Mouse (Mus musculus): ENCODE data around the gene Gprc5d. TPM values are rescaled to one million over a fixed set of nuclear protein-coding genes. Genes with fewer than 3 reads are reported as not detected.

Gprc5d gene
- 0.07 TPM in 2 replicates for polyA plus RNA-seq (2012; rRNA removed)

DNA sequence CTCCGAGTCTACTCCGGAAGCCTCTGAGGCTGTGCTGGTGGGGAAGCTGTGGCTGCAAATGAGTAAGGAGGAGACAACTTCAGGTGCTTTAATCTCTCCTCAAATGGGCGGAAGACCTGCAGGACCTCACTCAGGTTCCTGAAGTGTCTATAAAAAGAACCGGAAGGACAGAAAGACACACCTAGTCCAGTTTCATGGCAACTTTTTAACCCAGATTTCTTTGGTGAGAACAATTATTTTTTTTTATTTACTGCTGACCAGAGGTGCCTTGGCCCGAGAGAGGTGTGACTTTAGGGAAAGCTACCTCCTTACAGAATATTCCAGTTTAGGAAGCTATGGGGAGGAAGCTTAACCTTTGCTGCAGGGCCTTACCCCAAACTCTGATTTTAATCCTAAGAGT is at the start of gene Gprc5d:
Gprc5d (minus strand) TSS at position 101 of the 400 bp plus-strand sequence.
- DNase-seq (ENCODE audit: low spot score): no peak

DNA sequence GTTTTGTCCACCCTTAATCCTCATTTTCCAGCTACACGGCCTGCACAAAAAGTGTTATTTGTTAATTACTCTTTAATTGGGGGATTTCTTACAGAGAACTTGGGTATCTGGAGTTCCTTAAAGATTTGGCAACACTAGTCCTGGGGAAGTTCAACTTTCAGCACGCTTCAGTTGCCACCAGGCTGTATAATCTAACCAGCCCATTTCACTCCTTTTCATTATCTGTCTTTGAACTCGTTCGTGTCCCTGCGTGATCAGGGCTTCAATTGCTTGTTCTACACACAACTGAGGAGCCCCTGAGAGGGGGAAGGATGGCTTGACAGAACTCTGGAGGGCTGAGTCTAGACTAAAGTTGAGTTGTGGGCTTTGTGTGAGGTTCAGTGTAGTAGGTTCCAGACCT is 48.6 kb upstream of the Gprc5d start:
- DNase-seq (ENCODE audit: low spot score): no peak

DNA sequence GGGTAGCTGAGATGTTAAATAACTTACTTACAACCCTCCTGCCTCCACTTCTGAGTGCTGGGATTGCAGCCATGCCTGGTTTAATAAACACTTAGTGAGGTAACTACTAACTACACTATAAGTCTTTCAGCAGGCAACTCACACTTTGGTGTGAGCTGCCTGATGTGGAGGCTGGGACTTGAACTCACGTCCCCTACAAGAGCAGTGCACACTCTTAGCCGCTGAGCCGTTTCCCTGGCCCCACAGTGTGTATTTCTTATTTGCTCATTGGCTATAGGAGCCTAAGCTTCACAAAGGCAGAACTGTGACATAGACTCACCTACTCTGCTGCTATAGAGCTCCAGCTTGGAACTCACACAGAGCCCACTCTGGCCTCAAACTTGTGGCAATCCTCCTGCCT is 48.2 kb upstream of the Gprc5d start:
- DNase-seq (ENCODE audit: low spot score): no peak

GRCm38 (mm10) chr6:135165706-135166105 is 47.6 kb upstream of the Gprc5d start:
- DNase-seq (ENCODE audit: low spot score): no peak

- no peak for DNase-seq (ENCODE audit: low spot score)
Measured at GRCm38 (mm10) chr6:135165191-135165590, 47.1 kb upstream of the Gprc5d start.

DNA sequence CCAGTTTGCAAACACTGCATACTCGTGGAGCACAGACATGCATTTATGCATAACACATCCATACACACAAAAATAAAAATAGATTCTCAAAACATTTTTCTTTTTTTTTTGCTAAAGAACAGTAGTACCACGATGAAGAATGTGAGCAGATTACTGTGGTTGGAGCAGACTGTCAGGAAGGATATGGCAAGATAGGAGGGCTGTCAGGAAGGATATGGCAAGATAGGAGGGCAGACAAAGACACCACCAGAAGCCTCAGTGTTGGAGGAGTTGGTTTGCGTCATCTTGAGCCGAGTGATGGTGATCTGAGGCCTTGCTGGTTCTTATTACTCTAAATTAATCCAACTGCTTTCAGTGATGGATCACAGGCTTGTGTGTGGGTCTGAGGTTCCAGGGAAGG is 44.8 kb upstream of the Gprc5d start:
- no peak for DNase-seq (ENCODE audit: low spot score)

- no peak for DNase-seq (ENCODE audit: low spot score)
Measured at GRCm38 (mm10) chr6:135162311-135162710, 44.2 kb upstream of the Gprc5d start.

DNA sequence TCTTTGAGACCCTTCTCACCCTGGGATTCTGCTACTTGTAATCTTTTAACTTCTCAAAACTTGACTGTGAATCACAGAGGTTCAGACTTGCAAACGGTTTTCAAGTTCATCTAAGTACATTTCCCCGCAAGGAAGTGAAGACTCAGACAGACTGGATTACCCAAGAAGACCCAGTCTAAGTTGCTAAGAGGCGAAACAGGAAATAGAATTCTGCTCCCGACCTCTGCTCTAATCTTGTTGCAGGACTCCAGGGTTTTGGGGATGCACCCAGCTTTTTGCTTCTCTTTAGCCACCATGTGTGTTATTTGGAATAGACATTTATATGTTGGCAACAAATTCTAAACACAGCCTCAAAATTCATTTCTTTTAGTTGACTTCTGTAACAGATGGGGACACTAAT is 43.3 kb upstream of the Gprc5d start:
- DNase-seq (ENCODE audit: low spot score): no peak

GRCm38 (mm10) chr6:135158509-135158908 is 40.4 kb upstream of the Gprc5d start:
- no peak for DNase-seq (ENCODE audit: low spot score)

DNA sequence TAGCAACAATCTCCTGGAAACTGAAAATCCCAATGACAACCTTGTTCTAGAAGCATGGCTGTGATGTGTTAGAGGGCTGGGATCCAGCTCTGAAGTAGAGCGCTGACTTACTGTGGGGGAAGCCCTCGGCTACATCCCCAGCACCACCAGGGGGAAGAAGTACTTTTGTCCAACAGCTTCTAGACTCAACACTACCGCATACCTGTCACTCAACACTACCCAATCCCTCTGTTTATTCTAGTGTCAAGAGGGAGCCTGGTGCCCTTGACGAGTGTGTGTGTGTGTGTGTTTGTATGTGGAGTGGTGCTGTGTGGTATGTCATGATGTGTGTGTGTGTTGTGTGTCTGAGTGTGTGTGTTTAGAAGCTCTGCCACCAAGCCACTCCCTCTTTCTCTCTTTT is 39.4 kb upstream of the Gprc5d start:
- DNase-seq (ENCODE audit: low spot score): no peak

GRCm38 (mm10) chr6:135156597-135156996 is 38.5 kb upstream of the Gprc5d start:
- DNase-seq (ENCODE audit: low spot score): no peak

DNA sequence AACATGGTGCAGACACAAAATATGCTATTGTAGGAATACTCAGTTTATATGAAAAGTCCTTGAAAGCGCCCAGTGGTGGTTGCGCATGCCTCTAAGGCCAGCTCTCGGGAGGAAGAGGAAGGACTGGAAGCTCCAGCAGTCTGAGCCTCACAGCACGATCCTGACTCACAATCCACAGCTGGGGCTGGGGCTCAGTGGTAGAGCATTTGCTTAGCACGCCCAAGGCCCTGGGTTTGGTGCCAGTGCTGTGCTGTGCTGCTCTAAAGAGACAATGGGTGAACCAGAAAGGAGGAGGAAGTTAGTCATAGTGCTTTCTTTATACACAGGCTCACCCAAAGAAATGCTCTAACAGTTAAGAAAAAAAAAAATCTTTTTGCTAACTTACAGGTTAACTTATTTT is 35.6 kb upstream of the Gprc5d start:
- no peak for DNase-seq (ENCODE audit: low spot score)

GRCm38 (mm10) chr6:135150311-135150710 is 32.2 kb upstream of the Gprc5d start:
- DNase-seq (ENCODE audit: low spot score): no peak

- DNase-seq (ENCODE audit: low spot score): no peak
Measured at GRCm38 (mm10) chr6:135149722-135150121, 31.6 kb upstream of the Gprc5d start.

- no peak for DNase-seq (ENCODE audit: low spot score)
Measured at GRCm38 (mm10) chr6:135149175-135149574, 31.1 kb upstream of the Gprc5d start.

- DNase-seq (ENCODE audit: low spot score): no peak
Measured at GRCm38 (mm10) chr6:135148506-135148905, 30.4 kb upstream of the Gprc5d start.

DNA sequence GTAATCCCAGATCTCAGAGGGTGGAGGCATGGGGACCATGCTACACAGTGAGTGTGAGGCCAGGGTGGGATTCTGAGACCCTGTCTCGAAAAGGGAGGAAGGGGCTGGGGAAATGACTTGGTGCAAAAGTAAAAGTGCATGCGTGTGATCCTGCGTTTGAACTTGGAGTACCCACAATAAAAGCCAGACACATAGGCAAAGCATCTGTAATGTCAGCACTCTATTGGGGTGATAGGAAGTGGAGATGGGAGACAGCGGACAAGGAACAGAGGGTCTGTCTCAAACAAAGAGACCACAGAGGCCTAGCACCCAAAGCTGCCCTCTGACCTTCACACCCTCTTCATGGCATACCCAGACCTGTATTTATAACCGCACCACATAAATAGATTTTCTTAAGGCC is 27.9 kb upstream of the Gprc5d start:
- DNase-seq (ENCODE audit: low spot score): no peak

GRCm38 (mm10) chr6:135144516-135144915 is 26.4 kb upstream of the Gprc5d start:
- DNase-seq (ENCODE audit: low spot score): no peak

DNA sequence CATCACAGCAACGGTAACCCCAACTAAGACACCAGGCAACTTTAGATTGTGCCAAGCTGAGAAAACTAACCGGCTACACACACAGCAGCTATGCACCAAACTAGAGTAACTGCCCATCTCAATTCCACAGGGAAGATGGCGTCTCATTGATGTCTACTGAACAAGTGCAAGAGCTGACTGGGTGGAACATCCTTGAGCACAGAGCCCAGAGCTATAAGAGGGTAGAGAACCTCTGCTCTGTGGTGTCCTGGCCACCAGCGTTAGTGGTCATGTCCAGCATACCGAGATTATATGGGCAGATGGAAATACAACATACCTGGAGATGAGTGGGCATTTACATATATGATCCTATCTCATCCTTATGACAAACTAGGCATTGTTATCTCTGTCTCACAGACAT is 25.1 kb upstream of the Gprc5d start:
- DNase-seq (ENCODE audit: low spot score): no peak

DNA sequence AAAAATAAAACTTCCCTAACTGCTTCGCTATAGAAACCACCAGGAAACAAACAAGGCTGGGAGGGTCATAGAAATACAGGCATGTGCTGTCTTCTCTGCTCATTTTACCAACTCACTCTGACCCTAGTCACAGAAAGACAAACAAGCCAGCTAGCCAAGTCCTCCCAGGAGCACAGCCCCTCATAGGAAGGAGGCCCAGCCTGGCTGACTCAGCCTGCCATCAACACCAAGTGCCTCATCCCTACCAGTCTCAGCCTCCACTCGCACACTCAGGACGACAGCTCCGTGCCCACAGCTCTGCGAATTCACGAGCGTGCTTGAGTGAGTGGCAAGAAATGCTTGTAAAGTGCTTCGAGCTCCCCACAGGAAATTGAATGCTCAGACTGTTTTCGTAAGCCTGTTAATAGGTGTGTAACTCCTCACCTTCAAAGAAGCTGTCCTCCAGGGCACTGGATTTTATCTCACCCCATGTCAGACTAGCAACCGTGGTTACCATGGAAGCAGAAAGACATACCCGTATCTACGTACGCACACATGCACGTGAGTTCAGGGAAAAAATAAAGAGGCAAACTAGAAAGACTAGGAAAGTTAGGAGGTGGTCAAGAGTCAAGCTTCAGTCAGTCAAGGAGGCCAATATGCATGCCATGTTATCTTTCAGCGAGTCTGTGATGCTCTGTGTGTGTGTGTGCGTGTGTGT is 23.5 kb upstream of the Gprc5d start:
- DNase-seq (ENCODE audit: low spot score): no peak

GRCm38 (mm10) chr6:135138746-135139145 is 20.7 kb upstream of the Gprc5d start:
- no peak for DNase-seq (ENCODE audit: low spot score)

DNA sequence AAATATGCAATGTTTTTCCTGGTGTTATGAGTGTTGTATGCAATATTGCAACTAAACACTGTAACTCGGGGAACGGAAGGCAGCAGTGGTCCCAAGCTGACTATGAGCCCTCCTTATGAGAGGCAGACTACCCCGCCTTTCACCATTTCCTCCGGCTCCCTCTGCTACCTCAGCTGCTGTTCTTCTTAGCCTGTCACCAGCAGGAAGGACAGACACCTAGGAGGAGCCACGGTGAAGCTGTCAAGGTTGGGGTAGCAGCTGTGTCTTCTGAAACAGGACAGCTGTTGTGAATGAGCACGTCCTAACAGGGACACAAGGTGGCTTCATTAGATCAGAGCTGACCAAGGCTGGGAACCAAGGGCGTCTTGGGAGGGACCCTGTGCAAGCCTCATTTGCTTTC is 20.1 kb upstream of the Gprc5d start:
- DNase-seq (ENCODE audit: low spot score): no peak

GRCm38 (mm10) chr6:135137736-135138135 is 19.7 kb upstream of the Gprc5d start:
- DNase-seq (ENCODE audit: low spot score): no peak
